In genomic region chr2:113781107-113781506, GRCm38 (mm10) we compare ENCODE assay signal across 20 mouse cellular contexts. TPM values are rescaled to one million over a fixed set of nuclear protein-coding genes. Genes with fewer than 3 reads are reported as not detected.
DNase-seq lines count a peak whose midpoint lies in the region; ATAC-seq and TF ChIP-seq lines count a peak whose summit lies in the region.
"Had no signal": no experiment of that assay in that cellular context is flagged by ENCODE, and none has a peak within 500 bp of the region (broad histone marks: within the 10 kb centered on the region; RNA-seq: fewer than 3 reads in every experiment).

No protein-coding gene starts in this region.

- peak overlapping the region; percentile 77 for H3K27ac ChIP-seq in layer of hippocampus, adult 2 months
- H3K27ac ChIP-seq: embryonic facial prominence, embryonic 10.5 days; embryonic facial prominence, embryonic 12.5 days; forebrain, embryonic 13.5 days; forebrain, embryonic 15.5 days had no signal

- ATAC-seq in megakaryocyte progenitor cell, adult 5-6 weeks (replicated peaks; ENCODE audit: poor library complexity), result no peak
- ATAC-seq: forebrain, embryonic 13.5 days; forebrain, embryonic 15.5 days; forebrain, postnatal 0 days had no signal

- TF ChIP-seq CTCF in layer of hippocampus, adult 2 months (conservative IDR thresholded peaks at IDR 0.05), result no peak

- DNase-seq in layer of hippocampus, adult 2 months (ENCODE audit: low spot score in 2 of 2), result peak; percentile 34 to 46
- DNase-seq in layer of hippocampus, postnatal 36 days, result no peak
- DNase-seq in right cerebral cortex, adult 18-20 months, result peak; percentile 55
- DNase-seq in right cerebral cortex, adult 2 months (ENCODE audit: low spot score in 2 of 2), result no peak
- DNase-seq: adrenal gland, adult 2 months; adrenal gland, postnatal 10 days; adrenal gland, postnatal 25 days; cerebellum, adult 11-12 months; cerebellum, adult 2 months; cerebellum, adult 9-10 months; cerebellum, postnatal 10 days; cerebellum, postnatal 25 days; forebrain, postnatal 0 days had no signal

- H3K4me3 ChIP-seq in layer of hippocampus, adult 2 months, result no peak overlapping the region
- H3K4me3 ChIP-seq: embryonic facial prominence, embryonic 10.5 days; embryonic facial prominence, embryonic 12.5 days; forebrain, embryonic 13.5 days; forebrain, embryonic 15.5 days had no signal

RNA-seq across cellular contexts. Expression of gene Grem1, which starts 22.7 kb away (rescaled TPM):
- total RNA-seq in layer of hippocampus, adult 2 months (2021), result 1 to 10 TPM; 4.6 to 5.0 TPM
- 1 to 10 TPM; 6.3 to 6.9 TPM for total RNA-seq in layer of hippocampus, postnatal 36 days (2021)
- total RNA-seq in megakaryocyte progenitor cell, adult 5-6 weeks (2015), result not detected in 2 replicates
- total RNA-seq in megakaryocyte progenitor cell, adult 5-6 weeks (2017), result not detected in 2 replicates
- total RNA-seq: MEL had no signal

RNA-seq across cellular contexts. Expression of gene Scg5, which starts 47.8 kb away (rescaled TPM):
- total RNA-seq in layer of hippocampus, adult 2 months (2021), result 100 to 1,000 TPM; 378 to 402 TPM
- total RNA-seq in layer of hippocampus, postnatal 36 days (2021), result 100 to 1,000 TPM; 356 to 425 TPM
- 1.0 and 1.2 TPM in 2 replicates for total RNA-seq in megakaryocyte progenitor cell, adult 5-6 weeks (2015)
- 1.2 TPM in 1 of 2 replicates, not detected in the other for total RNA-seq in megakaryocyte progenitor cell, adult 5-6 weeks (2017)
- total RNA-seq: ES-E14 had no signal

Comparison
In these comparisons a context has a peak if more than half of its experiments do, and no peak if none do; other contexts are left out.
1. DNase-seq: peak in layer of hippocampus, adult 2 months (2 of 2) and right cerebral cortex, adult 18-20 months (single experiment); none in layer of hippocampus, postnatal 36 days (0 of 2) and right cerebral cortex, adult 2 months (0 of 2).
2. RNA of gene Grem1, which starts 22.7 kb away (total RNA-seq): 6.3 to 6.9 TPM in layer of hippocampus, postnatal 36 days and 4.6 to 5.0 TPM in layer of hippocampus, adult 2 months; not detected in megakaryocyte progenitor cell, adult 5-6 weeks; every median in the first group is over 4 times any median in the second.
3. RNA of gene Scg5, which starts 47.8 kb away (total RNA-seq): 356 to 425 TPM in layer of hippocampus, postnatal 36 days and 378 to 402 TPM in layer of hippocampus, adult 2 months; 1.0 to 1.2 TPM in megakaryocyte progenitor cell, adult 5-6 weeks; every median in the first group is over 100 times any median in the second.